Mouse (Mus musculus): ENCODE measurements around the gene Jtb. TPM values are rescaled to one million over a fixed set of nuclear protein-coding genes. Genes with fewer than 3 reads are reported as not detected.

Jtb gene
- polyA plus RNA-seq, 1 experiment, result 84.2 TPM

DNA sequence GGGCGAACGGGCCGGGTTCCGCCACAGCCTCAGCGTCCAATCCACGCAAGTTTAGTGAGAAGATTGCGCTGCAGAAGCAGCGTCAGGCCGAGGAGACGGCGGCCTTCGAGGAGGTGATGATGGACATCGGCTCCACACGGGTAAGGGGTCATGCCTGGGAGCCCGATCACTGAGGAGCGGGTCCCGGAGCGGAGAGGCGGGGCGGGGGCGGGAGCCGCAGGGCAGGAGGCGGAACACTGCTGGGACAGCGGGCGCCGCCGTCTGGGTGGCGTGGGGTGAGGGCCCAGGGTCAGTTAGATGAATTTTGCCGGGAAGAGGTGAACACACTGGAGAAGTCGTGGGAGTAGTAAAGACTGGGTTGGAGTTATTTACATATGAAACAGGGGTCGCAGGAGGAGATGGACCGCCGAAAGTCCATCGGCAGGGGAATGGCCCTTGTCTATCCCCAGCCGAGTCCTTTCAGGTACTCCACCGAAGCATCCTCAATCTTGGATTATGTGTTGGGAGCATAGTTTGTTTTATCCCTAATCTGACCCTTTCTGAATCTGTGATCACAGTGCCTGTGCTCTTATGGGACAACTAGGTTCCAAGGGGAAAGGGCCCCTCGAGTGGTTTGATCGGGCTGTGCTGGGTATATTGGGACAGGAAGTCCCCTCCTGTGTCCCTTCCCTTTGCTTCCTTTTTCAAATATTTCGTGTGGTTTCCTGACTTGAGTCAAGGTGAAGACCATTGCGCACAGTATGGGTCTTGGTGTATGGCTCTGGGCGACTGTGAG lies 23.2 kb downstream of the Jtb start:
- no peaks in the 10 kb centered on the region for H3K27me3 ChIP-seq (ENCODE audit: control insufficient read depth, insufficient read depth, low read length)
- 1% methylated on average over 41 of the region's 41 CpGs for WGBS
- TF ChIP-seq CTCF (IDR thresholded peaks at IDR 0.05; ENCODE audit: extremely low read depth, insufficient read length, insufficient replicate concordance, low read depth, low read length) (peak; percentile 16; the same call in 1 of the 2 replicates), POLR2A (IDR thresholded peaks at IDR 0.05; ENCODE audit: low read depth, low read length) (no peak)

DNA sequence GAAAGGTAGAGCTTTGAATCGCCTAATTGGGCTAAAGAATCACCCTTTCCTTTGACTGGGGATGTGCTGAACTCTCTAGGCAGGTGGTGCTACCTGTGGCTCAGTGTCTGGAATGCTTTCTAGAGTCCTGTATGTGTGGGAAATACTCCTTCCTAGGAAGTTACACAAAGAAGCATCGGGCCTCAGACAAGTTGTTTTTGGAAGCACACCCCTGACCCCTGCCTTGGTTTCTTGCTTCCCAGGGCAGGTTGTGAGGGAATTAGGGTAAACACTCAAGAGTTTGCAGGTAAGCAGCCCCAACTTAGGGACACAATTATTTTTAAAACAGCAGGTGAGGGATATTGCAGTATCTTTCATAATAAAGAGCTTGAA lies 23.8 kb downstream of the Jtb start:
- Histone ChIP-seq H3K4me1 (ENCODE audit: control insufficient read depth, insufficient read depth, insufficient read length, low read length) (peaks cover 10% of the 10 kb centered on the region; the same call in 1 of the 2 replicates), H3K27ac (ENCODE audit: insufficient read depth, low read depth, low read length) (no peak overlapping the region), H3K27me3 (ENCODE audit: control insufficient read depth, insufficient read depth, low read length) (no peaks in the 10 kb centered on the region), H3K4me3 (ENCODE audit: low read depth, low read length) (peak overlapping the region; percentile 84), H3K36me3 (ENCODE audit: control insufficient read depth, insufficient read depth, low read length) (peaks cover 31% of the 10 kb centered on the region)
- 1% methylated on average over 2 of the region's 2 CpGs for WGBS
- TF ChIP-seq CTCF (IDR thresholded peaks at IDR 0.05; ENCODE audit: extremely low read depth, insufficient read length, insufficient replicate concordance, low read depth, low read length), result no peak
- TF ChIP-seq POLR2A (IDR thresholded peaks at IDR 0.05; ENCODE audit: low read depth, low read length), result no peak

More for the DNA sequence above, 23.2 kb downstream of the Jtb start:
- peaks cover 26% of the 10 kb centered on the region for H3K36me3 ChIP-seq (ENCODE audit: control insufficient read depth, insufficient read depth, low read length)
- peak overlapping the region; percentile 84 for H3K4me3 ChIP-seq (ENCODE audit: low read depth, low read length)
- H3K27ac ChIP-seq (ENCODE audit: insufficient read depth, low read depth, low read length), result peak overlapping the region; percentile 82
- peaks cover 10% of the 10 kb centered on the region; the same call in 1 of the 2 replicates for H3K4me1 ChIP-seq (ENCODE audit: control insufficient read depth, insufficient read depth, insufficient read length, low read length)

DNA sequence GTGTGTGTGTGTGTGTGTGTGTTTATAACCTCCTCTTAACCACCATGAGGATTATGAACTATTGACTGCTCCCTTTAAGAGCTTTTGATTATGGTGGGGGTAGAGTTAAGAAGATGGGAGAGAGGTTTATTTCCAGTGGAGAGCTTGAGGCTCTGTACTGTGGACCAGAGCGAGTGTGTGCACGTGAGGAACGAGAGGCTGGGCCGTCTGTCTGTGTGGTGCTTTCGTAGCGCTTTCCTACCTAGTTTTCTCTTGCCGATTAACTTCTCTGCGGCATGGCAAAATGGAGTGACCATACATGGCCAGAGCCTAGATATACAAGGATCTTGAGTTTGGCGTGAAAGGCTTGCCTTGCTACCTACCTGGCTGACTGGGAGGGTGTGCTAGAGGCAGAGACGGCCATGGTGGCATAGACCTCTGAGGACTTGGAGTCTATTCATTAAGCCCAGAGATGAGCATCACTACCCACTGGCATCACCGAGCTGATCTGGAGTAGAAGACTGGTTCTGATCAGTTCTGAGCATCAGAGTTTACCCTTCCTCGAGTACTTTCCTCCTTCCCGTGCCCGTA lies 24.5 kb downstream of the Jtb start:
- Histone ChIP-seq H3K4me1 (ENCODE audit: control insufficient read depth, insufficient read depth, insufficient read length, low read length) (peaks cover 10% of the 10 kb centered on the region; the same call in 1 of the 2 replicates), H3K27ac (ENCODE audit: insufficient read depth, low read depth, low read length) (no peak overlapping the region), H3K27me3 (ENCODE audit: control insufficient read depth, insufficient read depth, low read length) (no peaks in the 10 kb centered on the region), H3K4me3 (ENCODE audit: low read depth, low read length) (no peak overlapping the region), H3K36me3 (ENCODE audit: control insufficient read depth, insufficient read depth, low read length) (peaks cover 32% of the 10 kb centered on the region)
- WGBS, result 90% methylated on average over 14 of the region's 14 CpGs
- TF ChIP-seq CTCF (IDR thresholded peaks at IDR 0.05; ENCODE audit: extremely low read depth, insufficient read length, insufficient replicate concordance, low read depth, low read length) (no peak), POLR2A (IDR thresholded peaks at IDR 0.05; ENCODE audit: low read depth, low read length) (no peak)

DNA sequence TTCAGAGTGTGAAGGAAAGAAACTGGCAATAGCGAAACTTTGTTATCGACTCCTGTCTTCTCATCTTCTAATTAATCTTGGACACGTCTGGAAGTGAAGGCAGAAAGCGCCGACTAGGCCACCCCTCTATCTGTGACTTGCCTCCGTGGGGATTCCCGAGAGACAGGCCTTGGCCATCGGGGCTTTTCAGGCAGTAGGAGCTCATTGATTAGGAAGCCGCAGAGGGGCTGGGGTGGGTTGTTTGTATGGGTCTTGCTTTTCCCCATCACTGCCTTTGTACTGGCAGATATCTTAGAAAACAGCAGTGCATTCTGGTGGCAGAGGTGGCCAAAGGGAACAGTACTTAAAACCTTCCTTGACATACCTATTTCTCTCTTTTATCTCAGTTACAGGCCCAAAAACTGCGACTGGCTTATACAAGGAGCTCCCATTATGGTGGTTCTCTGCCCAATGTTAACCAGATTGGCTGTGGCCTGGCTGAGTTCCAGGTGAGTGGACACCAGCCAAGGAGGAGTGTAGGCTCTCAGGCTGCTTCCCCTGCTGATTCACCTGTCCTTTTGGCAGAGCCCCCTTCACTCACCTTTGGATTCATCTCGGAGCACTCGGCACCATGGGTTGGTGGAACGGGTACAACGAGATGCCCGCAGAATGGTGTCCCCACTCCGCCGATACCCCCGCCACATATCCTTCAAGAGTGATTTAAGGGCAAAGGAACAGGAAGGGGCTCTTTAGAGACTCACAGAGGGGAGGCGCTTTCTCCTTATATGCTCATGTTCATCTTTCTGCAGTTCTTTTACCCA lies 25.5 kb downstream of the Jtb start:
- peaks cover 10% of the 10 kb centered on the region; the same call in 1 of the 2 replicates for H3K4me1 ChIP-seq (ENCODE audit: control insufficient read depth, insufficient read depth, insufficient read length, low read length)
- H3K27ac ChIP-seq (ENCODE audit: insufficient read depth, low read depth, low read length), result no peak overlapping the region
- TF ChIP-seq POLR2A (IDR thresholded peaks at IDR 0.05; ENCODE audit: low read depth, low read length) (no peak), CTCF (IDR thresholded peaks at IDR 0.05; ENCODE audit: extremely low read depth, insufficient read length, insufficient replicate concordance, low read depth, low read length) (no peak)
- WGBS, result 87% methylated on average over 19 of the region's 19 CpGs
- peaks cover 34% of the 10 kb centered on the region for H3K36me3 ChIP-seq (ENCODE audit: control insufficient read depth, insufficient read depth, low read length)
- H3K27me3 ChIP-seq (ENCODE audit: control insufficient read depth, insufficient read depth, low read length), result no peaks in the 10 kb centered on the region
- H3K4me3 ChIP-seq (ENCODE audit: low read depth, low read length), result no peak overlapping the region

DNA sequence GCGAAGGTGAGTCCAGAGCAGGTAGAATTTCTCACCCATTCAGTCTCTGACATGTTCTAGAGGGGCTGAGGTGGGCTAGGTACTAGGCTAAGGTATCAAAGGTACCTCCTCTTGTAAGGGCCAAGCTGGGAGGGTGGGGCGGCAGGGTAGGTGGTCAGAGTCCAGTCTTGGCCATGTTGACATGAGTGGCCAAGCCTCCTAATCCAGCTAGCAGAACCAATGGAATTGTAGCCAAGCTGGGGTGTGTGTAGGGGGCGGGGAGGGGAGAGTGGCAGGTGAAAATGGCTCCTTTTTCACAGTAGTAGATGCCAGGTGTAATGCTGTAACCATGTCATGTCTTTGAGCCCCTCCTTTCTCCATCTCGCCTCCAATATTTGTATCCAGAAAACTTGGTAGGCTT lies 27.1 kb downstream of the Jtb start:
- H3K36me3 ChIP-seq (ENCODE audit: control insufficient read depth, insufficient read depth, low read length), result peaks cover 48% of the 10 kb centered on the region
- TF ChIP-seq POLR2A (IDR thresholded peaks at IDR 0.05; ENCODE audit: low read depth, low read length), result no peak
- TF ChIP-seq CTCF (IDR thresholded peaks at IDR 0.05; ENCODE audit: extremely low read depth, insufficient read length, insufficient replicate concordance, low read depth, low read length), result no peak
- H3K27me3 ChIP-seq (ENCODE audit: control insufficient read depth, insufficient read depth, low read length), result no peaks in the 10 kb centered on the region
- peaks cover 10% of the 10 kb centered on the region; the same call in 1 of the 2 replicates for H3K4me1 ChIP-seq (ENCODE audit: control insufficient read depth, insufficient read depth, insufficient read length, low read length)
- 44% methylated on average over 4 of the region's 4 CpGs for WGBS
- no peak overlapping the region for H3K4me3 ChIP-seq (ENCODE audit: low read depth, low read length)
- no peak overlapping the region for H3K27ac ChIP-seq (ENCODE audit: insufficient read depth, low read depth, low read length)

DNA sequence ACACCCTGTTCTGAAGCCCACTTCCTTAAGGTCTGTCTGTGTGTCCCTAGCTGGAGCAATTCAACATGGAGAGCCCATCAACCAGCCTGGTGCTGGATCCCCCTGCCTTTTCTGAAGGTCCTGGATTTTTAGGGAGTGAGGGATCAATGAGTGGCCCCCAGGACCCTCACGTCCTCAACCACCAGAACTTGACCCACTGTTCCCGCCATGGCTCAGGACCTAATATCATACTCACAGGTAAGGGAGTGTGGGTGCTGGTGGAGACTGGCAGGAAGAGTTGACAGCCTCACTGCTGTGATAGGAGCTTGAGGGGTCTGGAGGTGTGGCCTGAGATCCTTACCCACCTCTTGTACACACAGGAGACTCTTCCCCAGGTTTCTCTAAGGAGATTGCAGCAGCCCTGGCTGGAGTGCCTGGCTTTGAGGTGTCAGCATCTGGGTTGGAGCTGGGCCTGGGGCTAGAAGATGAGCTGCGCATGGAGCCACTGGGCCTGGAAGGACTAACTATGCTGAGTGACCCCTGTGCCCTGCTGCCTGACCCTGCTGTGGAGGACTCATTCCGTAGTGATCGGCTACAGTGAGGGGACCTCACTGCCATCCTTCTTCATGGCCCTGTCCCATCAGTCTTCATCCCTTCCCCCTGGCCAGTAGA lies 31.8 kb downstream of the Jtb start:
- Histone ChIP-seq H3K4me1 (ENCODE audit: control insufficient read depth, insufficient read depth, insufficient read length, low read length) (peaks cover 12% of the 10 kb centered on the region), H3K4me3 (ENCODE audit: low read depth, low read length) (no peak overlapping the region), H3K36me3 (ENCODE audit: control insufficient read depth, insufficient read depth, low read length) (peaks cover 44% of the 10 kb centered on the region), H3K27ac (ENCODE audit: insufficient read depth, low read depth, low read length) (no peak overlapping the region), H3K27me3 (ENCODE audit: control insufficient read depth, insufficient read depth, low read length) (no peaks in the 10 kb centered on the region)
- WGBS, result 96% methylated on average over 5 of the region's 5 CpGs
- TF ChIP-seq CTCF (IDR thresholded peaks at IDR 0.05; ENCODE audit: extremely low read depth, insufficient read length, insufficient replicate concordance, low read depth, low read length) (no peak), POLR2A (IDR thresholded peaks at IDR 0.05; ENCODE audit: low read depth, low read length) (no peak)

Data from small intestine, adult 2 months (tissue).